Mouse (Mus musculus) spleen, adult 12 weeks (tissue): ENCODE data around the gene Slc2a9.

Experiments used
- DNase-seq: peaks from one replicate; pipeline ENCODE4 v3.0.0; 2022; ENCODE audit warnings: low spot score

Slc2a9 gene

GRCm38 (mm10) chr5:38469891-38470578 is 32.9 kb downstream of the Slc2a9 start:
- DNase-seq, result peak; percentile 32

GRCm38 (mm10) chr5:38466569-38467110 is 36.3 kb downstream of the Slc2a9 start:
- no peak for DNase-seq

DNA sequence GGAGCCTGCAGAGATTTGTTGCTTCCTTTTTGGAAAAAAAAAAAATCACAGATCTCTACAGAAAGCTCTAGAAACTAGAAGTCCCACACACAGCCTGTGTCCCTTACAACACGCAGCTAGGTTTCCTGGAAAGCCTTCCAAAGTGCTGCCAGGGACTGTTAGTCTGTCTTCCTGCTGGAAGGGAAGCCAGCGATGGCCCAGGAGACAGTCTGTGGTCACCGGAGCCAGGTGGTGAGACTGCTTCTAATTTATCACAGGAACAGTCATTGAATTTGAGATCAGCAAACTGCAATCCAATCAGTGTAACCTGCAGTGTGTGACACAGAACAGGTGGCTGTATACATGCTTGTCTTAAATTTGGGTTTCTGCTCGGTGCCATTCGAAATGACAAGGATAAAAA is 41.7 kb downstream of the Slc2a9 start:
- DNase-seq, result no peak

GRCm38 (mm10) chr5:38450936-38451335 is 52.0 kb downstream of the Slc2a9 start:
- DNase-seq, result no peak

DNA sequence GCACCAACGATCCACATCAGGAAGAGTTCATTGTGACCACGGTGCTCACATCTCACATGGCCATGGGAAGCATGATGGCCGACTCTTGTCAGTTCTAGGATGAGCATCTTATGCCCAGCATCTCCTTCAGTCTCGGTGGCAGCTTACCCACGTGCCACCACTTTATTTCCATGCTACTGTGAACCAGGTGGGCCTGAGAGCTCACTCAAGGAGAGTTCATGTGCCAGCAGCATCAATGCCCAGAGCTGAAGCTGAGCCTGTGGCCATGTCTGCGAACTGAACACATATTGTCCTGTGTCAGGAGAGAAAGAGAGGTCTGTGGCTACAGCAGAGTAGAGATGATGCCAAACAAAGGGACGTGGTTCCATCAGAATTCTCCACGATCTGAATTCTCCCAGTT is 53.3 kb downstream of the Slc2a9 start:
- no peak for DNase-seq

- no peak for DNase-seq
Measured at GRCm38 (mm10) chr5:38448121-38448520, 54.8 kb downstream of the Slc2a9 start.

DNA sequence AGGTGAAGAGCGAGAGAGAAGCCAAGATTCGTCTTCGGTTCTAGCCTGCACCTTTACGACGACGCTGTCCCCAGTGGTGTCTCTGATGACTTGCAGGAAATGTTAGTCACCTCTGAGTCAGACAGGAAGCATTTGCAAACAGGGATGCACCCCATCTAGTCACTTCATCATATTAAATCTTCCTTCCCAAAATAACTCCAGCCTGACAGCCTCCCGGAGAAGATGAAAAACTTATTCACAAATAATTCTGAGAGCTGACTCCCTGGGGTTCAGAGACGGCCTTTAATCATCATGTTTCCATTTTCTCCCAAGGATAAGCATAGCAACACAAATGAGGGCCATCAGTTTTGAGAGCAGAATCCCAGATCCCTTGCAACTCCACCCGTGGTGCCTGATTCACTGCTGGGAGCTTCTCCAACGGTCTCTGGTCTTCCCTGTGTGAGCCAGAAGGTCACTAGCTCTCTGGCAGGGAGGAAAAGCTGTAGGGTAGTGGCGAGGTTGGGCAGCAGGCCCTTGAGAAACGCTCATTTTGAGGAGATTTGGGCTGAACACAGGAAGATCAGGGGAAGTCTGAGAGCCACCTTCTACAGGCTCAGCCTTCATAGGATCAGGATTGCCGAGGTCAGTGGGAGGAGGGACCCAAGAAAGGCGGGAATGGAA is 56.5 kb downstream of the Slc2a9 start:
- no peak for DNase-seq

GRCm38 (mm10) chr5:38441088-38441839 is 61.7 kb downstream of the Slc2a9 start:
- DNase-seq, result no peak

DNA sequence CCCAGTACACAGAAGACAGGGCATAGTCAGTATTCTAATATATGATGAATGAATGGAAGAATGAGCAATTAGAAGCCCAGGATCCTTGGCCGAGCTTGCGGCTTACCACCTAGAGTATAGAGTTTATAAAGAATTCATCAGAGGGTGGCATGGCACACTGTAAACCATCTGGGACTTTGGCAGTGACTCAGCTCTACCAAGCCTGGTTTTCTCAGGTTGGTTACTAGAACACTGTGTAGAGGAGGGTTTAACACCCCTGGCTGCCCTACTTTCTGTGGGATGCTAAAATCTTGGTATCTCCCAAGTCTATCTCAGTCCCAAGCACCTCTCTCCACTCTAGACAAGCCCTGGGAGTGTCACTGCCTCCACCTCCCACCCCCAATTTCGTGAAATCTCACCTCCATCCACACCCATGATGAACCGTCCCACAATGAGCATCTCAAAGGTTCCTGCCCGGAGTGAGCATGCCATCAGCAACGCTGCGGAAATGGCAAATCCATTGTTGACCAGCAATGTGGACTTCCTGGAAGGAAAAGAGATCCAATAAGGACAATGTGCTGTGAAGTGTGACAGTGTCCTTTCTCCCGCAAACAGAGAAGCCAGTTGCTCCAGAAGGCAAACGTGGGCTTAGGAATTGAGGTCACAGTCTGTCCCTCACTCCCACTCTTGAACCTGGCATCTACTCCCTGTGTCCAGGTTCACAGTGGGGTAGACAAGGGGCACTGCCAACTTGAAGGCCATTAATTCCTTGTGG is 62.5 kb downstream of the Slc2a9 start:
- no peak for DNase-seq

DNA sequence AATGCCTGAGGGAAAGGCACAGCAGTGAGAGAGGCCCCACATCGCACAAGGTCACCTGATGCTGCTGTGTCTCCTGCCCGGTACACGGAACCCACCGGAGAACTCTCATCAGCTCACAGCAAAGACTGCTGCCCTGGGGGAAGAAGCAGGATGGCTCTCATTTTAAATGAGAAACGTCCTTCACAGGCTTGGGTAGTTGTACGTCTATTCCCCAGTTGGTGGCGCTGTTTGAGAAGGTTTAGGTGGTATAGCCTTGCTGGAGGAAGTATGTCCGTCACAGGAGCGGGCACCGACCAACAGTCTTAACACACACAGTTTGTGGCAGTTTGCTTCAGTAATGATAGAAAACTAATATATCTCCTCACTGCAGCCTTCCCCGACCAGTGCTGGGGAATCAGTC is 66.3 kb downstream of the Slc2a9 start:
- DNase-seq, result no peak

DNA sequence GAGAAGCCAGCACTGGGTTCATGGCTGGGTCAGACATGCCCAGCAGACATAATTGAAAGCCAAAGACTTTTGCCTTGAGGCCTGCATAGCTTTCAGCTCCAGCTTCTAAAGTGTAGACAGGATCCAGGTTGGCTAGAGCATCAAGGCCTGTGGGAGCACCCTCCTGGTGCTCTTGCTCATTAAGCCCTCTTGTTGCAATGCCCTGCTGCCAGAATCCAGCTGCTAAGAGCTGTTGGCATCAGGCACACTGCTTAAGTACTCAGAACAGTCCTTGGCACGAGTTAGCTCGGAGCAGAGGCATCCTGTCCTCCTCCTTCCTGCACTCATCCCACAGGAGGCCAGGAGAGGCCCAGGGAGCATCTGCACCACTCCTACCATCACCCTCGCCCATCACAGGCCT is 68.1 kb downstream of the Slc2a9 start:
- no peak for DNase-seq

DNA sequence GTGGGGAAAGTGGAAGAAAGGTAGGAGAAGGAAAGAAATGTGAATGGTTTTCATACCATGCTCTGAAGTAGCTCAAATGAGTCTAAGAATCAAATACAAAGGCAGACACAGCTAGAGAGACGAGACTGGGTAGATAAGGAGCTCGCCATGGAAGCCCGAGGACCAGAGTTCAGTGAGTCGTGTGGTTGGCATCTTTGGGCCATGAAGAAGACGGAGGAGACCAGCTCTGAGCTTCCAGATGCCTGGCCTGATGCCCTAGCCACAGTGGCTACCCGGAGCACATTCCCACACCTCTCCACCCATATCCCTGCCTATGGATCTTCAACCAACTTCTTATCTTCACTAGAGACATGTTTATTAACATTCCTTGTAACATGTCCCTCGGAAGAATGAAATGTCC is 71.7 kb downstream of the Slc2a9 start:
- no peak for DNase-seq

GRCm38 (mm10) chr5:38429106-38429505 is 73.8 kb downstream of the Slc2a9 start:
- no peak for DNase-seq

- DNase-seq, result no peak
Measured at GRCm38 (mm10) chr5:38427757-38428156, 75.2 kb downstream of the Slc2a9 start.

GRCm38 (mm10) chr5:38425569-38425968 is 77.4 kb downstream of the Slc2a9 start:
- DNase-seq, result no peak

GRCm38 (mm10) chr5:38422426-38422825 is 80.5 kb downstream of the Slc2a9 start:
- DNase-seq, result no peak

GRCm38 (mm10) chr5:38418799-38419198 is 84.1 kb downstream of the Slc2a9 start:
- no peak for DNase-seq

DNA sequence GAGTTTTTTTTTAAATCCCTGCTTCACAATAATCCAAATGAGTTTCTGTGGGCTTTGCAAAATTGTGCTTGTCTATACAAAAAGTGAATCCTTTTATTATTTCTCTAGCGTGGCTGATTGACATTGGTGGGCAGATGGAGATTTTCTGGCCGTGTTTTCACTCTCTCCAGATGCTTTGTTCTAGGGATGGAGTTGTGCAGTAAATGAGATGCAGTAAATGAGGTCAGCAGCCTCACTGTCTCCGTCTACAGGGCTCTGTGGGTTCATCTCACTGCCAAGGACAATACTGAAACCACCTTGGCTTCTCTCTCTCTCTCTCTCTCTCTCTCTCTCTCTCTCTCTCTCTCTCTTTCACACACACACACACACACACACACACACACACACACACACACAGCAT is 99.3 kb downstream of the Slc2a9 start:
- DNase-seq, result no peak

- DNase-seq, result no peak
Measured at GRCm38 (mm10) chr5:38402288-38402687, 100.7 kb downstream of the Slc2a9 start.

DNA sequence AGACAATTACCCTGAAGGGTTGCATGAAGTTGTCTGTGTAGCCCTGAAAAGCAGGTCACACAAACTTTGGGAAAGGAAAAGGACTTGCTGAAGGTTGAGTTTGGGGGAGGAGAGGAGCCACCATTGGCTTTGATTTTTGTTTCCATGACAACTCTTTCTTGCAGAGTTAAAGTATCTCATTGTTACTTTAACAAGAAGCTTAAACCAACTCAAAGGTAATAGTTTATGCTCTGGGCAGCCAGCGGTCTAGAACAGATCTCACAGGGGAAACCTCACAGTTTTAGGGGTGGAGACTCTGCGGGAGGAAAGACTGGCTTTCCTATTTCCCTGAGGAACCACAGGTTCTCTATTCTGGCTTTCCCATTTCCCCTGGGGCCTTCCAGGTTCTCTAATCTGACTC is 114.1 kb downstream of the Slc2a9 start:
- DNase-seq, result no peak

GRCm38 (mm10) chr5:38388420-38388823 is 114.5 kb downstream of the Slc2a9 start:
- no peak for DNase-seq

GRCm38 (mm10) chr5:38379970-38380369 is 123.0 kb downstream of the Slc2a9 start:
- DNase-seq, result no peak
